Mouse (Mus musculus) embryonic facial prominence, embryonic 11.5 days (tissue): Measurements from ENCODE around the gene 4933434E20Rik. TPM values are rescaled to one million over a fixed set of nuclear protein-coding genes. Genes with fewer than 3 reads are reported as not detected.
A peak's percentile ranks its signal among the peaks of the same experiment; 100 is the strongest.

Experiments used
- ATAC-seq: fragments of 200-750 bp; cut with Nextera tagmentation; replicated peaks from 2 replicates; pipeline ENCODE4 v1.8.0; 2017; ENCODE audit warnings: low read depth; ENCODE audit not compliant: insufficient number of reproducible peaks, low FRiP score, low TSS enrichment
- DNase-seq: peaks from one replicate; pipeline ENCODE4 v3.0.0-alpha.2; 2015; ENCODE audit warnings: low spot score
- H3K27ac ChIP-seq: fragments of 300-500 bp; sonication (generic); replicated peaks from 2 replicates; pipeline ENCODE4 v1.5.1; 2014; ENCODE audit warnings: mild to moderate bottlenecking, low read depth, low read length, control low read depth
- H3K27me3 ChIP-seq: fragments of 300-500 bp; sonication (generic); 2 replicates; pipeline ENCODE4 v1.6.1; 2014; ENCODE audit warnings: mild to moderate bottlenecking, low read length, moderate library complexity, mixed read lengths; ENCODE audit not compliant: control insufficient read depth, insufficient read depth
- H3K36me3 ChIP-seq: fragments of 300-500 bp; sonication (generic); replicated peaks from 2 replicates; pipeline ENCODE4 v1.6.1; 2014; ENCODE audit warnings: low read depth, mild to moderate bottlenecking, low read length, moderate library complexity, mixed read lengths; ENCODE audit not compliant: control insufficient read depth, insufficient read depth
- H3K4me1 ChIP-seq: fragments of 300-500 bp; sonication (generic); 2 replicates; pipeline ENCODE4 v1.6.1; 2014; ENCODE audit warnings: low read length, mixed read lengths; ENCODE audit not compliant: control insufficient read depth, insufficient read depth
- H3K4me2 ChIP-seq: fragments of 300-500 bp; sonication (generic); 2 replicates; pipeline ENCODE4 v1.6.1; 2014; ENCODE audit warnings: low read depth, mild to moderate bottlenecking, control low read depth, low read length, moderate library complexity
- H3K4me3 ChIP-seq: fragments of 300-500 bp; sonication (generic); 2 replicates; pipeline ENCODE4 v1.5.1; 2014; ENCODE audit warnings: low read depth, low read length, control low read depth
- H3K9ac ChIP-seq: fragments of 300-500 bp; sonication (generic); replicated peaks from 2 replicates; pipeline ENCODE4 v1.6.1; 2014; ENCODE audit warnings: mild to moderate bottlenecking, control low read depth, low read length
- H3K9me3 ChIP-seq: fragments of 300-500 bp; sonication (generic); replicated peaks from 2 replicates; pipeline ENCODE4 v1.6.1; 2016; ENCODE audit warnings: mild to moderate bottlenecking, low read length, inconsistent platforms, mixed read lengths; ENCODE audit not compliant: control insufficient read depth
- WGBS: fragments of 180-500 bp; shearing (Covaris S2); extraction: QIAGEN DNeasy Blood & Tissue Kit; methylation state at CpG from one replicate; pipeline ENCODE4 v1.1.7; 2014; 5-methylcytosine and 5-hydroxymethylcytosine counted together
- polyA plus RNA-seq: library from polyadenylated mRNA; unstranded; fragments of >200 nt; fragmentation: Nextera tagmentation; extraction: Ambion mirVana; gene quantifications from 2 replicates; pipeline ENCODE4 v1.2.1, GENCODE M21; 2014

4933434E20Rik gene
- 171 and 176 TPM in 2 replicates for polyA plus RNA-seq

DNA sequence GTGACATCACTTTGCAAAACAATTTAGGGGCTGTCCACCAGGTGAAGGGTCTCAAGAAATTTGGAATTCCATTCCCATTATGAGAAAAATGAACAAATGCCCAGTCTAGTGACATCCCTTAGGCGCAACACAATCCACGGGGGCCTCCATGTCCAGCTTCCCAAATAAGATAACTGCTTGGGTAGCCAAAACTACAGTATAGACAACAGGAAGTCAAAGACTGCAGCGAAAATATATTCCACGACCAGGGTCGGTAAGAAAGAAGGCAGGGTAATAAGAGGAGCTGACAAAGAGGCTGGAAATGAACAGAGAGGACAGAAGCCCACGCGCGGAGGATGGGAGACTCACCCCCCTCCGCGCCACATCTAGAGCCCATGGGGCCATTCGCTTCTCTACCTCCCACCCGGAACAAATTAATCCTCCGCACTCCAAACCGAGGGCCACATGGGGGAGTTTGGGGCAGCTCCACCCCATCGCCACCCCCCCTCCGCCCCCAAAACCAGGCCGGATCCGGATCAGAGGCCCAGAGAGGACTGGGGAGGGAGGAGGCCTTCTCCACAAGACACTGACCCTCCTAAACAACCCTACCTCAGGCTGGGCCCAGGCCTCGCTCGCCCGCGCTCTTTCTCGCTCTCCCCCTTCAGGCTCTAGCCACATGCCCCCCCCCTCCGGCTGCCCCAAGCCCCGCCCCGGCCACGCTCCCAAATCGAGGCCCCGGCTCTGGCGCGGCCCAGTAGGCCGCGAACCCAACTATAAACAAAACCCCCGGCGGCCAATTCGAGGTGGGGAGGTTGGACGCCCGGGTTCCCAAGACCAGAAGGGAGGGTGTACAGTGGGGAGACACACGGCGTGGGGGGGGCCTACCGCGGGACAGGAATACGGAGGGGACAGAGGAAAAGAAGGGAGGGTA is at the start of gene 4933434E20Rik:
Gene 4933434E20Rik (plus strand): TSS at position 196 of the 910 bp plus-strand sequence.
- H3K9me3 ChIP-seq, result no peaks in the 10 kb centered on the region
- H3K4me2 ChIP-seq, result peak within 1 kb of the TSS; percentile 54
- H3K4me3 ChIP-seq, result peak within 1 kb of the TSS; percentile 89
- ATAC-seq (peak; percentile 90), DNase-seq (peak; percentile 68)
- H3K27ac ChIP-seq, result peak within 1 kb of the TSS; percentile 90
- H3K9ac ChIP-seq, result peak within 1 kb of the TSS; percentile 78
- WGBS, result under 1% methylated on average over 41 of the region's 43 CpGs
- H3K36me3 ChIP-seq, result no peaks in the 10 kb centered on the region
- H3K4me1 ChIP-seq, result 0 out of 2 replicates have a peak, but pooled peaks cover 2% of the 10 kb centered on the region
- H3K27me3 ChIP-seq, result no peaks in the 10 kb centered on the region

DNA sequence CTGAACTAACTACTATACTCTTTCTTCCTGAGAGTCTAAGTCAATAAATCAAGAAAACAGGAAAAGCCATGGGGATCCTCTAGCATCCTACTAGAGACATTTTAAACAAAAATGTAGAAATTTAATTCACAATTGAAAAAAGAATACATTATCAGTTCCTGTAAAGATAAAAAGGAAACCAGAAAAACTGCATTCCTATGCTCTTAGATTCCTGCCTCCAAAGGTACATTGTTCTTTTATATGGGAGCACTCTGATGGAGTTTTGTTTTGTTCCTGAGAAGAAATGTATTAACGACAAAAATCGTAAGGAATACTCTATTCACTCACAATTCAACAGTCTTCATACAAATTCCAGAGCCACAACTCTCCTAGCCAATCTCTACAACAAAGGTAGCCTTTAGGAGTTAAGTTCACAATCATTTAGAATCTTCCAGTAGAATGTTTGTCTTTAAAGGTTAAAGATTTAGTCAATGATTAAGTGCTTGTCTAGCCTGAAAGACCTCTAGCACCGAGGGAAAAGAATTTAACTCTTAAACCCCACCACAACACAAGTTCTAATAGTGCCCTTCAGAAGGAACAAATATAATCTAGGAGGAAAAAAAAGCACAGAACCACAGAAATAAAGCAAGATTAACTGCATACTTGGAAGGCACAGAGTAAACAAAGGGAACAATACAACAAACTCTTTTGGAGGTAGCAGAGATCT is 47.2 kb upstream of the 4933434E20Rik start:
- ATAC-seq (no peak), DNase-seq (no peak)
- Histone ChIP-seq H3K36me3 (peaks cover 11% of the 10 kb centered on the region), H3K4me1 (no peaks in the 10 kb centered on the region), H3K4me3 (no peak overlapping the region), H3K27ac (no peak overlapping the region), H3K9ac (no peak overlapping the region), H3K9me3 (no peaks in the 10 kb centered on the region), H3K27me3 (no peaks in the 10 kb centered on the region), H3K4me2 (no peak overlapping the region)
- WGBS, result 84% methylated on average over 3 of the region's 3 CpGs

DNA sequence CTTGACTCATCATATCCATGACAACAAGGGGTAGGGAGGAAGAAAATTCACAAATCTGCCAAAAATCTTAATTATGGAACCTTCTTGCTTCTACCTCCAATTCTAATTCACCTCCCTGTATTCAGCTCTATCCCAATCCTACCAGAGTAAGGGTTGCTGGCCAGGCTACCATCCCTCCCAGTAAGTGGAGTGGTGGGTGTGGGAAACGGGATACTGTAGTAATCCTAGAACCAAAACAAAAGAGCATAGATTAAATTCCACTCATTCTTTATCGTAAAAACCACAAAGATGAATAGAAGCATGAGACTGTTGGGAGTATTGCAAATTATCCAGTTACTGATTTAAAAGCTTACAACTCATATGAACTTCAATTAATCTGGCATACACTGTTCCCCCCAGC is 41.1 kb upstream of the 4933434E20Rik start:
- Histone ChIP-seq H3K27ac (no peak overlapping the region), H3K36me3 (peaks cover 19% of the 10 kb centered on the region), H3K4me3 (no peak overlapping the region), H3K4me1 (no peaks in the 10 kb centered on the region), H3K4me2 (no peak overlapping the region), H3K27me3 (no peaks in the 10 kb centered on the region), H3K9me3 (no peaks in the 10 kb centered on the region), H3K9ac (no peak overlapping the region)
- DNase-seq (no peak), ATAC-seq (no peak)
- 89% methylated on average over 2 of the region's 2 CpGs for WGBS

DNA sequence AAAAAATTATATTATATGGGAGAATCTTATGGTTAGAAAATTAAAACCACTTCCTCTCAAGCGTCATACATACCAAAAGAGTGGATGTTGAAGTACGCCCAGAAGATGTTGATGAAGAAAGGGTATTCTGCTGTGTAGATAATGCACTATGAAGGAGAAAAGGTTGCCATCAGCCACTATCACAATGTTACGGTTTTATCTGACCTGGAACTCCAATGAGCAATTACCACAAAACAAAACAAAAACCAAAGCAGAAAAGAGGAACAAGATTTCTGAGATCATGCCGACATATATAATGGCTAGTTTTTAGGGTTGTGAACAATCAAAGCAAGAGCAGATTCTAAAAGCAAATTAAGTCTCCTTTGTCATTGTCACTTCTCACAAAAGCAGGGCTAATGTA is 34.8 kb upstream of the 4933434E20Rik start:
- Histone ChIP-seq H3K4me3 (no peak overlapping the region), H3K27me3 (no peaks in the 10 kb centered on the region), H3K9ac (no peak overlapping the region), H3K4me1 (no peaks in the 10 kb centered on the region), H3K27ac (no peak overlapping the region), H3K36me3 (peaks cover 31% of the 10 kb centered on the region), H3K4me2 (no peak overlapping the region), H3K9me3 (no peaks in the 10 kb centered on the region)
- 92% methylated on average over 4 of the region's 4 CpGs for WGBS
- ATAC-seq (no peak), DNase-seq (no peak)

DNA sequence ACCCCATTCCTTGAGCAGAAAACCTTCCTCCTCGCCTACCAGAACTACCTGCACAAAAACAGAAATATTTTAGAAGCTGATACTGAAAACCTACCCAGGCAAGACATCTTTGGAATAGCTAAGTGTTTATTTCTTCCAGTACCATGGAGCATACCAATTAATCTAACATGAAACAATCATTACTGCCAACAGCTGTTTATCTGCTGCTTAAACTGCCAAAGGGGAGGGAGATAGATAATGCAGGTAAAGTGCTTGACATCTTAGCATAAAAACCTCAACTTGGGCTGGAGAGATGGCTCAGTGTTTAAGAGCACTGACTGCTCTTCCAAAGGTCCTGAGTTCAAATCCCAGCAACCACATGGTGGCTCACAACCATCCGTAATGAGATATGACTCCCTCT is 16.8 kb upstream of the 4933434E20Rik start:
- no peak for DNase-seq
- 80% methylated on average over 2 of the region's 2 CpGs for WGBS
- no peaks in the 10 kb centered on the region for H3K27me3 ChIP-seq
- ATAC-seq, result no peak
- no peak overlapping the region for H3K4me3 ChIP-seq
- no peak overlapping the region for H3K4me2 ChIP-seq
- no peaks in the 10 kb centered on the region for H3K9me3 ChIP-seq
- no peak overlapping the region for H3K27ac ChIP-seq
- no peak overlapping the region for H3K9ac ChIP-seq
- no peaks in the 10 kb centered on the region for H3K4me1 ChIP-seq
- H3K36me3 ChIP-seq, result peaks cover 6% of the 10 kb centered on the region

DNA sequence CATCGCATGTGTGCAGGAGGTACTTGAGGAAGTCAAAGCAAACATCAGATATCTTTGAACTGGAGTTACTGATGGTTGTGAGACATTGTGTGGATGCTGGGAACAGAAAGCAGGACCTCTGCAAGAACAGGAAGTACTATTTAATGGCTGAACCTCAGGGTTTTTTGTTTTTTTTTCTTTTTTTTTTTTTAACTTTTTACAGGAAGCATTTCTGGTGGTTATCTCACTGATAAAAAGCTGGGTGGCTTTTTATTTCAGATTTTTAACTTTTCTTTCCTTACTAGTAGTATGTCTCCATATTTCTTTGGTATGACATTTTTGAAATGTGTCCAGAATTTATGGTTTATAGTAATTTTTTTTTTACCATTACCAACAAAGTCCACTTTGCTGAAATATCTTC is 15.2 kb upstream of the 4933434E20Rik start:
- no peak overlapping the region for H3K27ac ChIP-seq
- no peak overlapping the region for H3K9ac ChIP-seq
- H3K4me1 ChIP-seq, result no peaks in the 10 kb centered on the region
- H3K4me2 ChIP-seq, result no peak overlapping the region
- no peak for ATAC-seq
- no peaks in the 10 kb centered on the region for H3K27me3 ChIP-seq
- peaks cover 6% of the 10 kb centered on the region for H3K36me3 ChIP-seq
- DNase-seq, result no peak
- H3K4me3 ChIP-seq, result no peak overlapping the region
- H3K9me3 ChIP-seq, result no peaks in the 10 kb centered on the region
- WGBS, result 98% methylated on average over 1 of the region's 1 CpGs

DNA sequence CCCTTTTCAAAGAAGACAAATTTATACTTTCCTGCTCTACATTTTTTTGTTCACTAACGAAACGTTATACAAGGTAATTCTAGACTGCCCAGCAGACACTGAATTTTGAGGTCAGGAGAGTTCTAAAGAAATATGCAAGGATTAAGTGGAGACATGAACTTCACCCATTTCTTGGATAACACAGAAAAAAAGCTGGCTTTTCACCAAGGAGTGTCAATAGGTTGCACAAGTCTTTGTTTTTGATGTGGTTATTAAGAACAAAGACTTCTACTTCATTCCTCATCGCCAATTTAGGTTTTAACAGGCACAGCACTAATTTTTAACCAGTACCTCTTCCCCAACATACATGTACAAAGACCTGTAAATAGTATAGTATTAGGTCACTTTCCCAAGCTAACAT is 1.7 kb upstream of the 4933434E20Rik start:
- H3K36me3 ChIP-seq, result no peaks in the 10 kb centered on the region; the same call in 1 of the 2 replicates
- H3K9me3 ChIP-seq, result no peaks in the 10 kb centered on the region
- H3K9ac ChIP-seq, result no peak overlapping the region
- no peak overlapping the region for H3K4me3 ChIP-seq
- no peak overlapping the region for H3K4me2 ChIP-seq
- no peaks in the 10 kb centered on the region for H3K27me3 ChIP-seq
- no peak overlapping the region for H3K27ac ChIP-seq
- no peak for ATAC-seq
- 59% methylated on average over 3 of the region's 3 CpGs for WGBS
- 0 out of 2 replicates have a peak, but pooled peaks cover 2% of the 10 kb centered on the region for H3K4me1 ChIP-seq
- no peak for DNase-seq
